Mouse (Mus musculus) brain, embryonic 14.5 days (tissue): ENCODE data around the gene Glrx5.

Experiments
- CTCF ChIP-seq: fragments of 200-500 bp; IDR thresholded peaks from 2 replicates; pipeline ENCODE4 v1.5.1; 2012; ENCODE audit warnings: inconsistent platforms, mild to moderate bottlenecking, moderate library complexity, borderline replicate concordance; ENCODE audit not compliant: insufficient read depth, insufficient read length; ENCODE audit errors: extremely low read depth
- POLR2A ChIP-seq: fragments of 200-500 bp; IDR thresholded peaks from 2 replicates; pipeline ENCODE4 v1.6.1; 2012; ENCODE audit warnings: mild to moderate bottlenecking, inconsistent platforms, borderline replicate concordance; ENCODE audit not compliant: poor library complexity, insufficient read depth, insufficient read length, severe bottlenecking; ENCODE audit errors: extremely low read depth

GRCm38 (mm10) chr12:105065119-105065518 is 32.6 kb downstream of the Glrx5 start:
- TF ChIP-seq CTCF (no peak), POLR2A (no peak)
